Mouse (Mus musculus): ENCODE results near the gene Lmod2.

GRCm38 (mm10) chr6:24612074-24612755, 14.7 kb downstream of the Lmod2 start:
- no peak for TF ChIP-seq CTCF (IDR thresholded peaks at IDR 0.05)
- peak; percentile 93 for TF ChIP-seq EP300 (IDR thresholded peaks at IDR 0.05; ENCODE audit: insufficient read depth, low read depth, low read length)
- TF ChIP-seq POLR2A (IDR thresholded peaks at IDR 0.05; ENCODE audit: insufficient read depth, low read depth, low read length), result peak; percentile 57
